Mouse (Mus musculus) B cell, adult 62 days (primary cell): ENCODE measurements around the gene Btbd17. TPM values are rescaled to one million over a fixed set of nuclear protein-coding genes. Genes with fewer than 3 reads are reported as not detected.

Source experiments
- total RNA-seq: library from RNA; stranded (reverse); gene quantifications from 4 replicates; pipeline ENCODE4 v1.2.4, GENCODE M21; 2023

Btbd17 gene
- total RNA-seq: not detected in 4 replicates

DNA sequence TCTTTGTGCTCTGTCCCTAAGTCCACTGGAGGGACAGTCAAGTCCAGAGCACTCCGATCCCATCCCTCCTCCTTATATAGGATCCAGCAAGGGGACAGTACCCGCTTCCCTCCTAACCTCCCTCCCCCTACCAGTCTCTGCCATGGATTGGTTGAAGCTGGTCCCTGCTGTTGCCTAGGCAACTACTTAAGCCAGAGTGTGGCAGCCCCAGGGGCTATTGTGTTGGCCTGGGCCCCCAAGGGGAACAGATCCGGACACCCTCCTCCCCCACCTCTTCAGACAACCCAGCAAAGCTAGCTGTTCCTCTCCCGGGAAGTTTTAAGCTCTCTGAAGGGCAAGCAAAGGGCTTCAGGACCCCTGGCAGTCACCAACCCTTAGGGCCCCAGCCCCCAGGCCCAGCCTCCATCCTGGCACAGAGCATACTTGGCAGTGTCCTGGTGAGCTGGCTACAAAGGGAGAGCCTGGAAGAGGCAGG lies at the start of gene Btbd17:
TSS of gene Btbd17 (minus strand) at position 98 of the 475 bp plus-strand sequence.

DNA sequence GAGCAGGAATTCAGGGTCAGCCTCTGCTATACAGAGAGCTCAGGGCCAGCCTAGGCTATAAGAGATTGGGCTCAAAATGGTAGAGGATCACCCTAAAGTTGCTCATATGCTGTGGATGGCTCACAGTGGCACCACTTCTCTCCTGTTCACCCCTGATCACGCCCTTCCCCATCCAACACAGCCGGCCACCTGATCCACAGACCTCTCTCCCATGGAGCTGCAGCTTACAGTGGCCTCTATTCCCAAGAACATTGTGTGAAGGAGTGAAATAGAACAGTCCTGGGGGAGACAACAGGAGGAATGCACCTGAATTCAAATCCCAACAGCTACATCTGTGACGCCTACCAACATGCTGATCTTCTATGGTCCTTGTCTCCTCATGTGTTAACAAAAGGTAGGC lies 2.9 kb upstream of the Btbd17 start, which contains the start of gene Gpr142:
TSS of gene Gpr142 (plus strand) at position 301 of the 400 bp plus-strand sequence.

DNA sequence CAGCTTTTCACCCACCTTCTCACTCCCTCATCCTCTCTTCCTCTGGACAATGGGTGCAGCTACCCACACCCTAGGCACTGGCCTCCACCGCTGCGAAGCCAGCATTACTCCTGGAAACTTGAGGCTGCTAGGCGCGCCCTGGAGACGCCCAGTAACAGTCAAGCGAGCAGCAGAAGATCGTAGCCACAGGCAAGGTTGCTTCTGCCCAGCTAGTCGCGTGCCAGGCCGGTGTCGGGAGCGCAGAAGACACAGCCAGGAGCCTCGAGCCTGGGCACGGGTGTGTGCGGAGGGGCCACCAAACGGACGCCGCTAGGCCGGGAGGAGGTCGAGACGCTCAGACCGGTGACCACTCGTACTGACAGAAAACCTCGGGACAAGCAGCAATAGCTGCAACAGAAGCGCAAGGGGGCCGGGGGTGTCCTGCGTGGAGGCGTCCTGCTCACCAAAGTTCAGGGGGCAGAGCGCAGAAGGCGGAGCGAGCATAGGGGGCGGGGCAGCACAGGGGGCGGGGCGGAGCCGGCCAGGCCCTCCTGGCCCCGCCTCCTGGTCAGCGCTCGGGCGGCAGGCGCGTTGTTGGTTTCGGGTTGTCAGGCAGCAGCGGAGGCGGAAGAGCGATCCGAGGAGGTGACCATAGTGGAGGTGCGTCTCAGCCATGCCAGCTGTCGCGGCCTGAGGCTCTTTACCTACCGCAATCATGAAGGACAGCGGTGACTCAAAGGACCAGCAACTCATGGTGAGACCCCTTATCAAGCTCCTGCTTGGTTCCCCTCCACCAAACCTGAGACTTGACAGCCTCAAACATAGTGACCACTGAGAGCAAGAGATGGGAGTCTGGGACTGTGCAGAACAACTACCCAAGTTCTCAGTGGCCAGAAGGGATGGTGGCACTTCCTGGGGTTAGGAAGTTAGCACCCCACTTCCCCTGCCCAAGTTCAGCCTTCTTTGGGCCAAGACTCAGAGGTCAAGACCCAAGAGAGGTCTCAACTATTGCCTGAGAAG lies 30.6 kb downstream of the Btbd17 start, which contains the start of gene Kif19a:
TSS of gene Kif19a (plus strand) at position 569 of the 999 bp plus-strand sequence.

Other genes with a start within 250 kb of the Btbd17 start
- 2,009 to 2,242 TPM (median 2,147 TPM) in 4 replicates for gene Rpl38, start 127.4 kb downstream of the Btbd17 start, total RNA-seq
- gene Ttyh2, start 120.5 kb downstream of the Btbd17 start, total RNA-seq: 2.2 to 4.9 TPM (median 3.2 TPM) in 4 replicates
- 0.95 TPM in 1 of 4 replicates, not detected in the others for gene Dnaic2, start 68.5 kb downstream of the Btbd17 start, total RNA-seq
- 4.1 to 5.1 TPM (median 5.0 TPM) in 4 replicates for gene Kif19a, start 30.6 kb downstream of the Btbd17 start, total RNA-seq
- gene Gpr142, start 3.0 kb upstream of the Btbd17 start, total RNA-seq: not detected in 4 replicates
- 0.19 to 1.4 TPM (median 0.21 TPM) in 3 of 4 replicates, not detected in the other for gene Gprc5c, start 55.2 kb upstream of the Btbd17 start, total RNA-seq
- 0.63 to 0.91 TPM (median 0.76 TPM) in 4 replicates for gene Cd300a, start 94.1 kb upstream of the Btbd17 start, total RNA-seq
- not detected in 4 replicates for gene Cd300lb, start 138.4 kb upstream of the Btbd17 start, total RNA-seq
- gene Cd300c, start 173.2 kb upstream of the Btbd17 start, total RNA-seq: not detected in 4 replicates
- 0.36 to 0.66 TPM (median 0.46 TPM) in 4 replicates for gene Cd300ld, start 194.0 kb upstream of the Btbd17 start, total RNA-seq
- 0.66 to 1.5 TPM (median 1.0 TPM) in 4 replicates for gene Cd300c2, start 205.9 kb upstream of the Btbd17 start, total RNA-seq
- gene Cd300ld2, start 220.2 kb upstream of the Btbd17 start, total RNA-seq: not detected in 4 replicates
- not detected in 4 replicates for gene Cd300ld4, start 231.1 kb upstream of the Btbd17 start, total RNA-seq
- not detected in 4 replicates for gene Cd300ld5, start 241.8 kb upstream of the Btbd17 start, total RNA-seq